Comparison of ENCODE assay signal across 8 mouse cellular contexts in the genomic region with DNA sequence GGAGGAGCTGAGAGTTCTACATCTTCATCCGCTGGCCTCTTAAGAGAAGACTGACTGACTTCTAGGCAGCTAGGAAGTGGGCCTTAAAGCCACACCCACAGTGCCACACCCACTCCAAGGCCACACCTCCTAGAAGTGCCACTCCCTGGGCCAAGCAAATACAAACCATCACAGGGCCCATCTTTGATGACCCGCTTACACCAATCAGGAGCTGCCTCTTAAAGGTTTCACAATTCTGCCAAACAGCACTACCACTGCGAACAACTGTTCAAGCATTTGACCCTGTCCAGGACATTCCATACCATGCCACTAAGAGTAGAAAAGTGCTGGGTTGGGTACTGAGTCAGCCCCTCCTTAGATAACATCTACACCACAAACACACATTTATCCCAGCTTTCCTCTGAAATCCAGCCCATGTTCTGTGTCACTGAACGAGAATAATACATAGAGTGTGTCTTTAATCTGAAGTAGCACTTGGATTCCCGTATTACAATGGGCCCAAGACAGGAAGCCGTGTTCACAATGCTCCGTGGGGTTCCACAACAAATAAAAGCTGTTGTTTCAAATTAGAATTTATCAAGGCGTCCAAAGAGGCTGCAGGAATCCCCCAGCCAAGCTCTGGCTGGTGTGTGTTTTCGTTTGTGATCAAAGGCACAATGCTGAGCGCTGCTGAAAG.
A peak's percentile ranks its signal among the peaks of the same experiment; 100 is the strongest.
DNase-seq lines count a peak whose midpoint lies in the region; ATAC-seq lines count a peak whose summit lies in the region.

No protein-coding gene starts in this region.

- no peaks in the 10 kb centered on the region for H3K27me3 ChIP-seq in heart, embryonic 14.5 days (ENCODE audit: control insufficient read depth, insufficient read depth, low read length)
- H3K27me3 ChIP-seq in hindbrain, embryonic 15.5 days = no peaks in the 10 kb centered on the region

- no peaks in the 10 kb centered on the region for H3K36me3 ChIP-seq in heart, embryonic 14.5 days (ENCODE audit: control insufficient read depth, insufficient read depth, low read length)
- H3K36me3 ChIP-seq in hindbrain, embryonic 15.5 days = no peaks in the 10 kb centered on the region

- H3K27ac ChIP-seq in heart, embryonic 14.5 days (replicated peaks in 1 of 2; ENCODE audit: control insufficient read depth in 1 of 2, insufficient read depth in 1 of 2, low read depth in 2 of 2, low read length in 2 of 2) = peak overlapping the region; percentile 86 to 91
- peak overlapping the region; percentile 97 for H3K27ac ChIP-seq in hindbrain, embryonic 15.5 days (replicated peaks)

- H3K4me1 ChIP-seq in heart, embryonic 14.5 days (ENCODE audit: control insufficient read depth in 2 of 2, insufficient read depth in 2 of 2, low read length in 2 of 2) = peaks cover 18 to 29% of the 10 kb centered on the region in 2 experiments
- H3K4me1 ChIP-seq in hindbrain, embryonic 15.5 days (replicated peaks) = peaks cover 30% of the 10 kb centered on the region

- no peak for DNase-seq in heart, adult 18-20 months
- DNase-seq in brain, adult 2 months (ENCODE audit: low read depth, low spot score) = peak; percentile 30
- peak; percentile 55 for DNase-seq in lung, postnatal 14 days
- peak; percentile 35 for DNase-seq in thymus, postnatal 0 days (ENCODE audit: low spot score)
- DNase-seq in gastrocnemius, adult 8-10 months (ENCODE audit: low spot score in 2 of 2) = no peak
- no peak for DNase-seq in urinary bladder, postnatal 4 days (ENCODE audit: low spot score in 2 of 2)

- H3K4me2 ChIP-seq in heart, embryonic 14.5 days (ENCODE audit: low read length) = peak overlapping the region; percentile 81
- peak overlapping the region; percentile 74 for H3K4me2 ChIP-seq in hindbrain, embryonic 15.5 days

- 44% methylated on average over 10 of the region's 10 CpGs for WGBS in heart, embryonic 14.5 days
- WGBS in hindbrain, embryonic 15.5 days = 23% methylated on average over 10 of the region's 10 CpGs

- peak overlapping the region; percentile 78 for H3K9ac ChIP-seq in heart, embryonic 14.5 days (ENCODE audit: low read length)
- peak overlapping the region; percentile 54; the same call in 1 of the 2 replicates for H3K9ac ChIP-seq in hindbrain, embryonic 15.5 days

- peak overlapping the region; percentile 42 to 44 for H3K4me3 ChIP-seq in heart, embryonic 14.5 days (ENCODE audit: control insufficient read depth in 1 of 2, insufficient read depth in 1 of 2, low read depth in 1 of 2, low read length in 2 of 2)
- peak overlapping the region; percentile 40 for H3K4me3 ChIP-seq in hindbrain, embryonic 15.5 days

- no peak; the same call in 1 of the 2 replicates for ATAC-seq in heart, embryonic 14.5 days (ENCODE audit: insufficient number of reproducible peaks, insufficient read depth, low FRiP score, low read depth)
- ATAC-seq in hindbrain, embryonic 15.5 days (ENCODE audit: low FRiP score, low read depth) = peak; percentile 23; the same call in 1 of the 2 replicates

- H3K9me3 ChIP-seq in heart, embryonic 14.5 days (ENCODE audit: control insufficient read depth, low read length) = 0 out of 2 replicates have a peak, but pooled peaks cover 2% of the 10 kb centered on the region
- H3K9me3 ChIP-seq in hindbrain, embryonic 15.5 days = no peaks in the 10 kb centered on the region

Comparison
In these comparisons a context has a peak if more than half of its experiments do, and no peak if none do; other contexts are left out.
1. DNase-seq: peak in brain, adult 2 months (single experiment), lung, postnatal 14 days (single experiment) and thymus, postnatal 0 days (single experiment); none in heart, adult 18-20 months (0 of 2), gastrocnemius, adult 8-10 months (0 of 2) and urinary bladder, postnatal 4 days (0 of 2).